ENCODE assay signal across 8 mouse cellular contexts in the genomic region with DNA sequence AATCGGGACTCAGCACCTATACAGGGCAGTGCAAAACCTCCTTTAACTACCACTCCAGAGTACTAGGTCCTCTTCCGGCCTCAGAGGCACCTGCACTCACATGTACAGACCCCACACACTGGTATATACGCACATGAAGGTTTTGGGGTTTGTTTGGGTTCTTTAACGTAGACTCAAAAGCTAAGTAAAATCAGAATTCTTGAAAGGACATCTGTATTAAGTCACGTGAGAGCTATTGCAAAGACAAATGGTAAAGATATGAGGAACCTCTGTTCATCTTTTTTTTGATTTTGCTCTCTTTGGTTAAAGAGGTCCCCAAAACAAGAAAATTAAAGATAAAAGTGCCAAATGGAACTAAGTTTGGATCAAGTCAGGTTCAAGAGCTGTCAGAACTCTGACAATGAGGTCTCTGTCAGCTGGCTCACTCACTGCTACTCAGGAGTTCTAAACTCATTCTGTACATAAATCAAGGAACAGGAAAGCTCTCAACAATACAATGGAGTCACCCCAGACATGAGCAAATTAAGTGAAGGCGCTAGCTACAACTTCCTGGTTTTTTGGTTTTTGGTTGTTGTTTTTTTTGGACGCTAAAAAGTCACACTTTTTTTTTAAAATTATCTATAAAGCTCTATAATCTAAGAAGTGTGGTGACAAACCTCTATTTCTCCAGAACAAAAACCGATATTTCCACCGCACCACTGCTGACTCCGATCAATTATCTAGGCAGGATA. TPM values are rescaled to one million over a fixed set of nuclear protein-coding genes. Genes with fewer than 3 reads are reported as not detected.
DNase-seq lines count a peak whose midpoint lies in the region; ATAC-seq and TF ChIP-seq lines count a peak whose summit lies in the region.

No protein-coding gene starts in this region.

- H3K4me1 ChIP-seq in kidney, embryonic 14.5 days (ENCODE audit: control insufficient read depth, insufficient read depth, low read length): peaks cover 7% of the 10 kb centered on the region; the same call in 1 of the 2 replicates
- H3K4me1 ChIP-seq in G1E (ENCODE audit: insufficient read depth, low read depth, low read length): peaks cover 28% of the 10 kb centered on the region
- peaks cover 25% of the 10 kb centered on the region; the same call in 1 of the 2 replicates for H3K4me1 ChIP-seq in heart, postnatal 0 days (ENCODE audit: control insufficient read depth, insufficient read depth)
- peaks cover 5% of the 10 kb centered on the region for H3K4me1 ChIP-seq in midbrain, embryonic 11.5 days (ENCODE audit: control insufficient read depth, insufficient read depth, low read length)

- H3K4me2 ChIP-seq in kidney, embryonic 14.5 days (replicated peaks; ENCODE audit: low read depth, low read length): peak overlapping the region; percentile 58
- H3K4me2 ChIP-seq in heart, postnatal 0 days (ENCODE audit: low read depth, low read length): peak overlapping the region; percentile 69
- H3K4me2 ChIP-seq in midbrain, embryonic 11.5 days: peak overlapping the region; percentile 63

- peaks cover 6% of the 10 kb centered on the region; the same call in 1 of the 2 replicates for H3K36me3 ChIP-seq in kidney, embryonic 14.5 days (ENCODE audit: control insufficient read depth, insufficient read depth, low read length)
- peaks cover 25% of the 10 kb centered on the region for H3K36me3 ChIP-seq in G1E (replicated peaks)
- H3K36me3 ChIP-seq in heart, postnatal 0 days (replicated peaks; ENCODE audit: control insufficient read depth, insufficient read depth, low read length): no peaks in the 10 kb centered on the region
- no peaks in the 10 kb centered on the region for H3K36me3 ChIP-seq in midbrain, embryonic 11.5 days (ENCODE audit: control insufficient read depth, insufficient read depth, low read length)

- DNase-seq in kidney, adult 9 months: no peak
- no peak for DNase-seq in G1E (ENCODE audit: low spot score)
- DNase-seq in heart, postnatal 0 days (ENCODE audit: low spot score): no peak
- DNase-seq in midbrain, embryonic 11.5 days (ENCODE audit: low spot score, missing footprints): peak; percentile 86
- no peak for DNase-seq in layer of hippocampus, postnatal 25 days (ENCODE audit: extremely low spot score in 1 of 2, low spot score in 1 of 2)
- no peak for DNase-seq in spleen, adult 18-20 months
- DNase-seq in kidney, adult 11 months: no peak

- no peak for TF ChIP-seq CTCF in G1E (IDR thresholded peaks at IDR 0.05; ENCODE audit: low read depth, low read length)
- TF ChIP-seq CTCF in heart, postnatal 0 days (IDR thresholded peaks at IDR 0.05; ENCODE audit: low read depth): no peak

- H3K27me3 ChIP-seq in kidney, embryonic 14.5 days (ENCODE audit: control insufficient read depth, insufficient read depth, low read length): no peaks in the 10 kb centered on the region
- no peaks in the 10 kb centered on the region; the same call in 1 of the 2 replicates for H3K27me3 ChIP-seq in G1E (ENCODE audit: insufficient read depth, low read length)
- no peaks in the 10 kb centered on the region for H3K27me3 ChIP-seq in heart, postnatal 0 days (ENCODE audit: control insufficient read depth, insufficient read depth, low read length)
- no peaks in the 10 kb centered on the region for H3K27me3 ChIP-seq in midbrain, embryonic 11.5 days (ENCODE audit: control insufficient read depth, insufficient read depth, low read length)

- H3K4me3 ChIP-seq in kidney, embryonic 14.5 days (ENCODE audit: low read length): peak overlapping the region; percentile 93
- peak overlapping the region; percentile 97 for H3K4me3 ChIP-seq in G1E (ENCODE audit: low read depth, low read length)
- H3K4me3 ChIP-seq in heart, postnatal 0 days (ENCODE audit: low read depth, low read length): peak overlapping the region; percentile 88
- peak overlapping the region; percentile 92 for H3K4me3 ChIP-seq in midbrain, embryonic 11.5 days (ENCODE audit: low read depth, low read length)

- H3K27ac ChIP-seq in kidney, embryonic 14.5 days (ENCODE audit: low read depth, low read length): peak overlapping the region; percentile 98; the same call in 1 of the 2 replicates
- H3K27ac ChIP-seq in heart, postnatal 0 days (ENCODE audit: low read depth): peak overlapping the region; percentile 99
- H3K27ac ChIP-seq in midbrain, embryonic 11.5 days (ENCODE audit: low read depth, low read length): peak overlapping the region; percentile 98

- 37% methylated on average over 10 of the region's 10 CpGs for WGBS in kidney, embryonic 14.5 days
- WGBS in heart, postnatal 0 days: 24% methylated on average over 10 of the region's 10 CpGs
- WGBS in midbrain, embryonic 11.5 days: 41% methylated on average over 10 of the region's 10 CpGs

- TF ChIP-seq EP300 in heart, postnatal 0 days (IDR thresholded peaks at IDR 0.05; ENCODE audit: low read depth): no peak

- no peak for ATAC-seq in kidney, embryonic 14.5 days (ENCODE audit: low FRiP score, low TSS enrichment)
- no peak for ATAC-seq in G1E (ENCODE audit: extremely low read depth, insufficient number of reproducible peaks, low FRiP score, poor library complexity, severe bottlenecking)
- no peak for ATAC-seq in heart, postnatal 0 days (ENCODE audit: insufficient read depth, low read depth)
- no peak for ATAC-seq in midbrain, embryonic 11.5 days (ENCODE audit: low FRiP score)

- H3K9ac ChIP-seq in kidney, embryonic 14.5 days (ENCODE audit: low read depth, low read length): peak overlapping the region; percentile 99
- H3K9ac ChIP-seq in heart, postnatal 0 days (replicated peaks; ENCODE audit: low read depth, low read length): peak overlapping the region; percentile 94
- H3K9ac ChIP-seq in midbrain, embryonic 11.5 days (ENCODE audit: low read length): peak overlapping the region; percentile 98

- H3K9me3 ChIP-seq in kidney, embryonic 14.5 days (ENCODE audit: control insufficient read depth, low read length): no peaks in the 10 kb centered on the region
- H3K9me3 ChIP-seq in G1E (replicated peaks): no peaks in the 10 kb centered on the region
- H3K9me3 ChIP-seq in heart, postnatal 0 days (replicated peaks; ENCODE audit: control insufficient read depth, low read length): no peaks in the 10 kb centered on the region
- no peaks in the 10 kb centered on the region for H3K9me3 ChIP-seq in midbrain, embryonic 11.5 days (ENCODE audit: control insufficient read depth, low read length)

RNA-seq across cellular contexts. Expression of a gene that starts 1.1 kb away (rescaled TPM):
- 29.0 and 36.9 TPM in 2 replicates for polyA plus RNA-seq in kidney, embryonic 14.5 days (2014; fragmentation: Nextera tagmentation; extraction: Ambion mirVana)
- total RNA-seq in G1E (2014; fragmentation: Nextera tagmentation) (76.5 and 83.3 TPM in 2 replicates), G1E (2017) (30.6 and 39.4 TPM in 2 replicates)
- polyA plus RNA-seq in G1E (2012): 7.2 and 7.3 TPM in 2 replicates
- 26.8 and 39.7 TPM in 2 replicates for total RNA-seq in heart, postnatal 0 days (2014; rRNA removed; ENCODE audit: low replicate concordance)
- polyA plus RNA-seq in heart, postnatal 0 days (2015; fragmentation: Nextera tagmentation; extraction: Ambion mirVana): 11.0 and 12.0 TPM in 2 replicates
- polyA plus RNA-seq in midbrain, embryonic 11.5 days (2014; fragmentation: Nextera tagmentation; extraction: Ambion mirVana): 38.8 and 43.1 TPM in 2 replicates
- 10 to 100 TPM; 36.9 to 42.0 TPM for total RNA-seq in layer of hippocampus, postnatal 25 days (2021)

RNA-seq across cellular contexts. Expression of a gene that starts 40.1 kb away (rescaled TPM):
- polyA plus RNA-seq in kidney, embryonic 14.5 days (2014; fragmentation: Nextera tagmentation; extraction: Ambion mirVana): 64.9 and 71.6 TPM in 2 replicates
- total RNA-seq in G1E (2014; fragmentation: Nextera tagmentation) (125 and 144 TPM in 2 replicates), G1E (2017) (62.9 and 73.9 TPM in 2 replicates)
- 9.7 and 12.2 TPM in 2 replicates for polyA plus RNA-seq in G1E (2012)
- total RNA-seq in heart, postnatal 0 days (2014; rRNA removed; ENCODE audit: low replicate concordance): 19.0 and 23.0 TPM in 2 replicates
- polyA plus RNA-seq in heart, postnatal 0 days (2015; fragmentation: Nextera tagmentation; extraction: Ambion mirVana): 23.9 and 24.2 TPM in 2 replicates
- polyA plus RNA-seq in midbrain, embryonic 11.5 days (2014; fragmentation: Nextera tagmentation; extraction: Ambion mirVana): 65.5 and 66.2 TPM in 2 replicates
- total RNA-seq in layer of hippocampus, postnatal 25 days (2021): 10 to 100 TPM; 41.8 to 57.4 TPM
